Mouse (Mus musculus): ENCODE measurements around the gene Rab6b. TPM values are rescaled to one million over a fixed set of nuclear protein-coding genes. Genes with fewer than 3 reads are reported as not detected.

The Rab6b gene
- total and polyA plus RNA-seq, 3 experiments, result not detected

DNA sequence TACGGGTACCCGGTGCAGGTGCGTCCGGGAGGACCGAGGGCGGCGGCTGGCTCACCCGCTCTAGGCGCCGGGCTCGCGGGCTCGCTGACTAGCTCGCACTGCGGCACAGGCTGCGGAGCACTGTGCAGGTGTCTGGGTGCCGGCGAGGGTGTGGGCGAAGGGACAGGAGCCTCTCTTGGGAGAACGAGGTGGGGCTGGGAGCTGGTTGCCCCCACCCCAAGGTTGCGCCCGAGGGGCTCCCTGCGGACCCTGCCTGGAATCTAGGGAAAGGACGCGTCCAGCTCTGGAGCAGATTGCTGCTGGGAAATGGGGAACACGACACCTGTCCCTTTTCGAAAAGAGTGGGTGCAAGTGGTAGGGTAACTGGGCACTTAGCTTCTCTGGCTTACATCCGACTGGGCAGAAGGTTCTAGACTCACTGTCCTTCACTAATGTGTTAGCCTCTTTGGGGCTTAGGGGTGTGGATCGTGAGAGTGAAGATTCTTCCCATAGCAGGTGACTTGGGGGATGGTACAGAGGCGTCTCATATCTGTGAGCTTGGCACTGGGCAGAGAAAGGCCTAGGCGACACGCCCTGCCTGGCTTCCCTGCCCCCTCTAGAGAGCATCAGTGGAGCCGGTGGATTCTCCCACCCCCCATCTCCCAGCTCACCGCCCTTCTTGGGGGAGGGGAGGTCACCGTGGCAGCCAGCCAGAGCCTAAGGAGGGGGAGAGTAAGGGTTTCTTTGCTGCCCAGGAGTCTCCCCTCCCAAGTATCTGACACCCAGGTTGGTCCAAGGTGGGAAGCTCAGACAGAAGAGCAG, 1.1 kb downstream of the Rab6b start:
- H3K4me3 ChIP-seq (ENCODE audit: control insufficient read depth in 1 of 2, insufficient read depth in 1 of 2, low read depth in 2 of 2, low read length in 2 of 2), result no peak overlapping the region
- no peak for DNase-seq (ENCODE audit: low read depth, low spot score)
- H3K79me2 ChIP-seq (ENCODE audit: control insufficient read depth, insufficient read depth, low read length, poor library complexity), result no peaks in the 10 kb centered on the region
- no peaks in the 10 kb centered on the region for H3K27me3 ChIP-seq (ENCODE audit: control insufficient read depth in 1 of 2, insufficient read depth in 2 of 2, low read length in 2 of 2)
- no peak overlapping the region for H3K27ac ChIP-seq (ENCODE audit: control insufficient read depth, low read depth, low read length)
- H3K36me3 ChIP-seq (ENCODE audit: control insufficient read depth in 1 of 2, insufficient read depth in 2 of 2, low read length in 2 of 2), result no peaks in the 10 kb centered on the region
- H3K9ac ChIP-seq (ENCODE audit: control insufficient read depth, low read depth, low read length, poor library complexity, severe bottlenecking), result no peak overlapping the region
- TF ChIP-seq GABPA (IDR thresholded peaks at IDR 0.05; ENCODE audit: low read depth, low read length) (no peak), HCFC1 (IDR thresholded peaks at IDR 0.05; ENCODE audit: low read depth, low read length) (no peak), SIN3A (IDR thresholded peaks at IDR 0.05; ENCODE audit: low read length) (no peak), ZMIZ1 (IDR thresholded peaks at IDR 0.05; ENCODE audit: low read depth, low read length) (no peak), MYC (IDR thresholded peaks at IDR 0.05; ENCODE audit: low read depth, low read length) (no peak), SMC3 (IDR thresholded peaks at IDR 0.05; ENCODE audit: low read depth, low read length) (no peak), USF2 (IDR thresholded peaks at IDR 0.05; ENCODE audit: borderline replicate concordance in 1 of 2, insufficient read depth in 1 of 2, low read depth in 1 of 2, low read length in 2 of 2) (no peak), ZC3H11A (IDR thresholded peaks at IDR 0.05; ENCODE audit: low read depth, low read length) (no peak), RCOR1 (IDR thresholded peaks at IDR 0.05; ENCODE audit: low read depth, low read length) (no peak), CHD2 (IDR thresholded peaks at IDR 0.05; ENCODE audit: low read length) (no peak)
- no peaks in the 10 kb centered on the region for H3K4me1 ChIP-seq (ENCODE audit: control insufficient read depth in 1 of 2, insufficient read depth in 2 of 2, low read length in 2 of 2)
- no peaks in the 10 kb centered on the region for H3K9me3 ChIP-seq (replicated peaks; ENCODE audit: insufficient read depth, low read length)

DNA sequence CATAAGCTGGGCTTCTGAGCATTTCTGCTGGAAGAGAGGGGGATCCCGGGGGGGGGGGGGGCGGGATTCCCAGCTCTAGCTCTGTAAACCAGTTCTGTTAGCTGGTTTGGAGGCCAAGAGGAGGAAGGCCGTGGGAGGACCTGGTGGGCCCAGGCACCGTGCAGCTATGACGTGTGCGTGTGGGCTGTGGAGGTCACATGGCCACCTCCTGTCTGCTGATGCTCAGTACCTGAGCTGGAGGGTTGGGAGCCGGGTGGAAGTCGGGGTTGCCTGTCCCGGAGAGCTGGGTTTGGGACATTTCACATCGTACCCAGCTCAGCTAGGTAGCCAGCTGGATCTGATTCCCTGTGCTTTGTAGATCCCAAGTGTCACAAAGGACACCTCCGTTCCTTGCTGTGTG, 1.8 kb downstream of the Rab6b start:
- no peak for DNase-seq (ENCODE audit: low read depth, low spot score)
- no peak for TF ChIP-seq MAX (IDR thresholded peaks at IDR 0.05; ENCODE audit: low read length)
- TF ChIP-seq EP300 (IDR thresholded peaks at IDR 0.05; ENCODE audit: low read depth in 1 of 2, low read length in 2 of 2), result no peak
- TF ChIP-seq E2F4 (IDR thresholded peaks at IDR 0.05; ENCODE audit: borderline replicate concordance, low read depth, low read length), result no peak
- TF ChIP-seq MEF2A (IDR thresholded peaks at IDR 0.05; ENCODE audit: extremely low read depth, insufficient replicate concordance, low read depth, low read length, poor library complexity, severe bottlenecking), result no peak
- TF ChIP-seq ZNF384 (IDR thresholded peaks at IDR 0.05; ENCODE audit: low read depth, low read length), result no peak
- no peak for TF ChIP-seq NRF1 (IDR thresholded peaks at IDR 0.05; ENCODE audit: insufficient read depth, low read depth, low read length, poor library complexity, severe bottlenecking)
- no peak for TF ChIP-seq SMC3 (IDR thresholded peaks at IDR 0.05; ENCODE audit: low read depth, low read length)
- no peak for TF ChIP-seq RCOR1 (IDR thresholded peaks at IDR 0.05; ENCODE audit: low read depth, low read length)
- no peak for TF ChIP-seq ETS1 (IDR thresholded peaks at IDR 0.05; ENCODE audit: low read depth, low read length)
- TF ChIP-seq KAT2A (conservative IDR thresholded peaks at IDR 0.05; ENCODE audit: low read depth, low read length), result no peak
- TF ChIP-seq UBTF (IDR thresholded peaks at IDR 0.05; ENCODE audit: borderline replicate concordance, insufficient read depth, low read depth, low read length), result no peak
- TF ChIP-seq HCFC1 (IDR thresholded peaks at IDR 0.05; ENCODE audit: low read depth, low read length), result no peak
- TF ChIP-seq POLR2AphosphoS5 (IDR thresholded peaks at IDR 0.05; ENCODE audit: borderline replicate concordance, low read depth, low read length), result no peak
- TF ChIP-seq POLR2A (IDR thresholded peaks at IDR 0.05; ENCODE audit: control insufficient read depth in 1 of 2, insufficient read depth in 1 of 2, low read depth in 1 of 2, low read length in 2 of 2, poor library complexity in 1 of 2), result no peak
- H3K4me3 ChIP-seq (ENCODE audit: control insufficient read depth in 1 of 2, insufficient read depth in 1 of 2, low read depth in 2 of 2, low read length in 2 of 2), result no peak overlapping the region
- H3K27me3 ChIP-seq (ENCODE audit: control insufficient read depth in 1 of 2, insufficient read depth in 2 of 2, low read length in 2 of 2), result no peaks in the 10 kb centered on the region
- H3K36me3 ChIP-seq (ENCODE audit: control insufficient read depth in 1 of 2, insufficient read depth in 2 of 2, low read length in 2 of 2), result no peaks in the 10 kb centered on the region
- H3K79me2 ChIP-seq (ENCODE audit: control insufficient read depth, insufficient read depth, low read length, poor library complexity), result no peaks in the 10 kb centered on the region
- H3K9ac ChIP-seq (ENCODE audit: control insufficient read depth, low read depth, low read length, poor library complexity, severe bottlenecking), result no peak overlapping the region
- no peaks in the 10 kb centered on the region for H3K9me3 ChIP-seq (replicated peaks; ENCODE audit: insufficient read depth, low read length)
- no peak overlapping the region for H3K27ac ChIP-seq (ENCODE audit: control insufficient read depth, low read depth, low read length)
- H3K4me1 ChIP-seq (ENCODE audit: control insufficient read depth in 1 of 2, insufficient read depth in 2 of 2, low read length in 2 of 2), result no peaks in the 10 kb centered on the region
